Mouse (Mus musculus): ENCODE measurements around the gene Trappc6a. TPM values are rescaled to one million over a fixed set of nuclear protein-coding genes. Genes with fewer than 3 reads are reported as not detected.

The Trappc6a gene
- total RNA-seq (2021), result 10 to 100 TPM; 67.0 to 76.7 TPM
- long read RNA-seq, experiment 1, transcript Trappc6a-206 (5 exons, 719 nt), result minor isoform, 5 of 98 reads
- long read RNA-seq, experiment 1, transcript Trappc6a-201 (6 exons, 785 nt), result major isoform, 75 of 98 reads
- long read RNA-seq, experiment 1, partial matches to known transcripts, result 3 of 98 reads
- long read RNA-seq, experiment 1, other reads (novel, unspliced or antisense), result 14 of 98 reads
- long read RNA-seq, experiment 2, transcript Trappc6a-201 (6 exons, 785 nt), result major isoform, 52 of 77 reads
- long read RNA-seq, experiment 2, partial matches to known transcripts, result 3 of 77 reads
- long read RNA-seq, experiment 2, other reads (novel, unspliced or antisense), result 17 of 77 reads

DNA sequence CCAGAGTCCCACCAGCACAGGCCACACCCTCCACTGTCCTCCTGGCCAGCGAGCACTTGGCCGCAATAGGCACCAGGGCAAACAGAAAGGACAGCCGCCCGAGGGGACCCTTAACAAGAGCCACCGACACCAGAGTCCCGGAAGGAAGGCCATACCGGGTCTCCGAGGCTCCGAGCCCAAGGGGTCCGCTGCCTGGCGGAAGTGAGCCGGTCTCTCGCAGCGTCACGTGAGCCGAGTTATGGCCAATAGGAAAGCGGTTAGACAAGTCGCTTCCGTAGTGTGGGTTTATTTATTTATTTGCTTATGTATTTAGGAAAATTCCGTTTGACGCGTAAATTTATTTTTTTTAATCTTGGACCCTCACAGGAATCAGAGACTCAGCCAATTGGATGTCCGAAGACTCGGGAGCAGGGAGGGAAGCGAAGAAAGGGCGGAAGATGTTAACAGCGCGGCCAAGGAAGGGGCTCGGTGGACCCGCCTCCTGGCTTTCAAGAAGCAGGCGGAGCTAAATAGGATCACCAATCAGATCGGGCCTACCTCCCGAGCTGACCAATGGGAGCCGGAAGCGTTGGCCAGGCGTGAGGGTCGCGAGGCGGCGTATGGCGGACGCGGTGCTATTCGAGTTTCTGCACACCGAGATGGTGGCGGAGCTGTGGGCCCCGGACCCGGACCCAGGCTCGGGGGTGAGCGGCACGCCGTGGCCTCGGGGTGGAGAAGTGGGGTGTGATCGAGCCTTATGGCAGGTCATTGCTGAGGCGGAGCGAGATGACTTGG is at the start of gene Trappc6a, which contains the start of gene Bloc1s3:
Gene Trappc6a, plus strand, starts transcription at position 246 of the 774 bp plus-strand sequence.
Gene Bloc1s3, minus strand, starts transcription at position 218 of the 774 bp plus-strand sequence.
- peak; percentile 78 to 88 for DNase-seq (ENCODE audit: low spot score in 2 of 2)

- peak; percentile 59 for DNase-seq (ENCODE audit: low spot score in 2 of 2)
Observed at GRCm38 (mm10) chr7:19458591-19459111, 49.5 kb upstream of the Trappc6a start, which contains the start of gene Mark4. Mark4 (minus strand) TSS chr7:19458821.

GRCm38 (mm10) chr7:19459144-19459870 is 48.9 kb upstream of the Trappc6a start:
- no peak for DNase-seq (ENCODE audit: low spot score in 2 of 2)

DNA sequence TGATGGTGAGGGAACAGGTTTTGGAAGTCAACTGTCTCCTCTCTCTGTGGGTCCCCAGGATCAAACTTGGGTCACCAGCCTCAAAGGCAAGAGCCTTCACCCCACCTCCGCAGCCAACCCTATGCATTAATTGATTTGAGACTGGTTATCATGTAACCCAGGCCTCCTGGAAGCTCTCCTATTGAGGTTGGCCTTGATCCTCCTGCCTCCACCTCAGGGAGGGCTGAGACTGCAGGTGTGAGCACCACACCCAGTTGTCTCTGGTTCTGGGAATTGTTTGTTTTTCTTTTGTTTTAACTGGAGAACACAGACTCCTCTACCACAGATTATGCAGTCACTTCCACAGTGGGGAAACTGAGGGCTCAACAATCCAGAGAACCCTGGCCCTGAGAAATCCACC is 47.7 kb upstream of the Trappc6a start:
- no peak for DNase-seq (ENCODE audit: low spot score in 2 of 2)

DNA sequence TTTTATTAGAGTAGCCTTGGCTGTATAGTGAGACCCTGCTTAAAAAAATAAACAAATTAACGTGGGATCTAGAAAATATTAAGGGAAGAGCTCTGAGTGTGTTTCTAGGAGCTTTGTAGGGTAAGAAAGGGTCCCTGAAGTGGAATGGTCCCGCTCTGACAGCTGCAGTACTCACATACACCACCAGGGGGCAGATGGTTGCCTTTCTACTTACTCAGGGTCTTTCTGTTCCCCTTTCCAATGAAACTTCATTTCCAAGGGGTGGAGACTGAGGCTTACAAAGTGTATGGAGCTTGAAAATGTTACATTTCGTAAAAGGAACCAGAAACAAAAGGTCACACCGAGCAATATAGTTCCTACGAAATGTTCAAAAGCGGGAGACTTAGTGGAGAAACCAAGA is 46.7 kb upstream of the Trappc6a start:
- DNase-seq (ENCODE audit: low spot score in 2 of 2), result peak; percentile 47 to 61

GRCm38 (mm10) chr7:19462443-19462842 is 45.8 kb upstream of the Trappc6a start:
- DNase-seq (ENCODE audit: low spot score in 2 of 2), result no peak

DNA sequence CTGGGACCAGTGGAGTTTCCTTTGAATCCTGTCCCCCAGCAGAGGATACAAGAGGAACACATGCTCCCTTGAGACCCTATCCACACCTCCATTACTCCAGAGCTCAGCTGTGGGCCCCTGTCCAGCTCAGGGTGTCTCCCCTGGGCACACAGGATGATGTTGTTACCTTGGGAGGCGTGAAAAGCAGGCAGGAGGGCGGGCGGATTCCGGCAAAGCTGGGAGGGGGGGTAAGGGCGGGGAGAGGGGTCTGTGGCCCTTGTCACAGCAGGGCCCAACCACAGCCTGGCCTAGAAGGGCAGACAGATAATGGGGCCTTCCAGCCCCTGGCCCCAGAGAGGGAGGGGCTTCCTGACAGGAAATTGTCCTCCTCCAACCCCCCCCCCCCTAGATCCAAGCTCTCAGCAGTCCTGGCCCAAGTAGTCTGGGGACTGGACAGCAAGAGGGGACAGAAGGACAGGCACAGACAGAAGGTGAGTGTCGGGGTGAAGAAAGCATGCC is 45.3 kb upstream of the Trappc6a start, which contains the start of gene Exoc3l2:
Gene Exoc3l2, plus strand, starts transcription at position 448 of the 498 bp plus-strand sequence.
- no peak for DNase-seq (ENCODE audit: low spot score in 2 of 2)

GRCm38 (mm10) chr7:19464367-19465307 is 43.6 kb upstream of the Trappc6a start:
- DNase-seq (ENCODE audit: low spot score in 2 of 2), result no peak

- DNase-seq (ENCODE audit: low spot score in 2 of 2), result no peak
Observed at GRCm38 (mm10) chr7:19466602-19467145, 41.5 kb upstream of the Trappc6a start.

GRCm38 (mm10) chr7:19467638-19468037 is 40.6 kb upstream of the Trappc6a start:
- no peak for DNase-seq (ENCODE audit: low spot score in 2 of 2)

GRCm38 (mm10) chr7:19468279-19468678 is 39.9 kb upstream of the Trappc6a start:
- DNase-seq (ENCODE audit: low spot score in 2 of 2), result no peak

DNA sequence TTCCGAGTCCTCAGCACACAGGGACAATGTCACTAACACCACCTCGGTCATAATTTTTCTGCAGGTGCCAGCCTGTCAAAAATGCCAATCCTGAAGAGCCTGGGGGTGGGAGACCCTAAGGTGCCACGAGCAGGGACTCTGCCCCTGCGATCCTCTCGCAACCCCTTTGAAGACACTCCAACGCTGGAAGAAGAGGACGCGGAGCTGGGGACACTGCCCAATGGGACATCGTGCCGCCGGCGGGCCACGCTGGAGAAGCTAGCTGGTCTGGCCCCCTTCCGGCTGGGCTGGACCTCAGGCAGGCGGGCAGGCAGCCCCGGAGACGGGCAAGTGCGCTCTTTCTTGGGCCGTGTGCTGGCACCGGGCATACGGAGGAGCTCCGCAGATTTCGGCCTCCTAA is 38.8 kb upstream of the Trappc6a start:
- no peak for DNase-seq (ENCODE audit: low spot score in 2 of 2)

- DNase-seq (ENCODE audit: low spot score in 2 of 2), result no peak
Observed at GRCm38 (mm10) chr7:19470308-19470707, 37.9 kb upstream of the Trappc6a start.

DNA sequence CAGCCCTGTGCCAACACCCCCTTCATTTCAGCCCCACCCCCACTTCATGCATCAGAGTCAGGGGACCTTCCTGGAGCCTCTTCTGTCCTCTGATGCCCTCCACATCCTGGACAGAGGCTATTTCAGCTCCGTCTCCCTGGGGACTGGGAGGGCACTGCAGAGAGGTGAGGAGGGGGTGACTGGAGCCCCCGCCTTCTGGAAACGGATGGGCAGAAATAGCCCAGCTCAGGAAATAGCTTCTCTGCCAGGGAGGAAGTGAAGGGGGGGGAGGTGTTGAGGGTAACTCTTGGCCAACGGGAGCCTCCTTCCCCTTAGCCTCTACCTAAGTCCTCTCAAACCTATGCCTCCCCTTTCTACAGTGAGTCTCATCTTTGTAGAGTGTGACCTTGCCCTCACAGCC is 35.8 kb upstream of the Trappc6a start:
- no peak for DNase-seq (ENCODE audit: low spot score in 2 of 2)

DNA sequence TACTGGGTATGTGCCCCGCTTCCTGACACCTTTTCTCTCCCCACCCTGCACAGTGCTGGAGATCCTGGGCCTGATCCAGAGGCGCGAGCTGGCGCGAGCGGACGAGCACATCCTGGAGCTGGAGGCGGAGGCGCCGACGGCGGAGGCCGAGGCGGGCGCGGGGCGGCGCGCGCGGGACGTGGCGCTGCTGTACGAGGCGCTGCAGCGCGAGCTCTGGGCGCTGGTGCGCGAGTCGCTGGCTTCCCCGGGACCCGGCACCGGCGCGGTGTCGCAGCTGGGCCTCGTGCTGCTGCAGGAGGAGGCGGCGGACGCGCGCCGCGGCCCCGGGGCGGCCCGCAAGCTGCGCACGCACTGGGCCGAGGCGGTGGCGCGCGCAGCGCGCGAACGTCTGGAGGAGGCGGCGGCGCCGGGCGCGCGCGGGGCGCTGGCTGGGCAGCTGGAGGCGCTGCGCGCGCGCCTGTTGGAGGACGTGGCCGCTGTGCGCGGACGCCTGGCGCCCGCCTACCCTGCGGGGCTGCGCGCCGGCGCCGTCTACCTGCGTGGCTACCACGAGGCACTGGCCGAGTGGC is 34.2 kb upstream of the Trappc6a start:
- peak; percentile 60 to 64 for DNase-seq (ENCODE audit: low spot score in 2 of 2)

DNA sequence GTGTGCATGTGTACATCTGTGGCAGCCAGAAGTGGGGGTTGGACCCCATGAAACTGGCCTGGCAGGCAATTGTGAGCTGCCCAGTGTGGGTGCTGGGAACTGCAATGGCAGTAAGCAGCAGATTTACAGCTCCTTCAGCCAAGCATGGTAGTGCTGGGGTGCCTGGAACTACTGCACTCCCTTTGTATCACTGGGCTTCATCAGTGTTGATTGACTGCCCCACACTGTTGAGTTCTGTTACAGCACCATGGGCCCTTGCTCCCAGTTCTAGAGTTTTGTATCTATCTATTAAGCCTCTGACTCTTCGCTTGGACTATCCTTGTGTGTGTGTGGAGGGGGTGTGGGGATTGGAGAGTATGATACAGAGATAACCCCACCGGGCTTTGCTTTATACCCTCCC is 31.1 kb upstream of the Trappc6a start:
- DNase-seq (ENCODE audit: low spot score in 2 of 2), result no peak

- DNase-seq (ENCODE audit: low spot score in 2 of 2), result no peak
Observed at GRCm38 (mm10) chr7:19477624-19478384, 30.4 kb upstream of the Trappc6a start.

GRCm38 (mm10) chr7:19483281-19483680 is 24.9 kb upstream of the Trappc6a start:
- DNase-seq (ENCODE audit: low spot score in 2 of 2), result no peak

All from adrenal gland, postnatal 4 days (tissue).